Mouse (Mus musculus) testis, adult 2 months (tissue): ENCODE measurements around the gene Lcn11.

Experiments used
- CTCF ChIP-seq: fragments of 200-500 bp; IDR thresholded peaks from 2 replicates; pipeline ENCODE4 v1.5.1; 2012; ENCODE audit warnings: low read depth, mild to moderate bottlenecking, inconsistent platforms, low read length, moderate library complexity; ENCODE audit not compliant: control insufficient read depth, insufficient read depth, insufficient replicate concordance
- POLR2A ChIP-seq: fragments of 200-500 bp; IDR thresholded peaks from 2 replicates; pipeline ENCODE4 v1.6.1; 2012; ENCODE audit warnings: low read depth, mild to moderate bottlenecking, inconsistent platforms, low read length, moderate library complexity; ENCODE audit not compliant: control insufficient read depth

DNA sequence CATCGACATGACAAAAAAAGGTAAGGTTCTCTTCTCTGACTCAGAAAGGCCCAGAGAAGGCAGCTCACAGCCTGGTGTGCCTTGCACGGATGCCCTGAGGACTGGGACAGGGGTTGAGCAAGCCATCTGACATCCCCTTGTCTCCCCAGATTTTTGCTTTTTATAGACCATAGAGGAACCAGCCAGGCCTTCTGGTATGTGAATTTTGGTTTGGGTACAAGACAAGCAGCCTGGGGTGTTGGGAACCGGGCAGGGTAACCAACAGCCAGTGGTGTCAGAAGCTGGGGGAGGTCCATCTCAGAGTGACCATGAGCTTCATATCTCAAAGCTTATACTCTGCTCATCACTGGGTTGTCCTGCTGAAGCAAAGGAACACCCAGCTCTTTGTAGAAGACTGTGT lies 47.9 kb downstream of the Lcn11 start:
- TF ChIP-seq CTCF (no peak), POLR2A (no peak)
